In genomic region chr4:108166874-108167273, GRCm38 (mm10) we compare ENCODE assay signal across 24 mouse cellular contexts. TPM values are rescaled to one million over a fixed set of nuclear protein-coding genes. Genes with fewer than 3 reads are reported as not detected.
DNase-seq lines count a peak whose midpoint lies in the region; ATAC-seq and TF ChIP-seq lines count a peak whose summit lies in the region.
"Had no signal": no experiment of that assay in that cellular context is flagged by ENCODE, and none has a peak within 500 bp of the region (broad histone marks: within the 10 kb centered on the region; RNA-seq: fewer than 3 reads in every experiment).

No protein-coding gene starts in this region.

- H3K27me3 ChIP-seq in forebrain, postnatal 0 days (ENCODE audit: insufficient read depth, low read length): no peaks in the 10 kb centered on the region
- peaks cover 7% of the 10 kb centered on the region; the same call in 1 of the 2 replicates for H3K27me3 ChIP-seq in forebrain, embryonic 13.5 days
- H3K27me3 ChIP-seq: forebrain, embryonic 15.5 days; Patski had no signal

- no peaks in the 10 kb centered on the region for H3K36me3 ChIP-seq in forebrain, postnatal 0 days (ENCODE audit: insufficient read depth)
- no peaks in the 10 kb centered on the region for H3K36me3 ChIP-seq in forebrain, embryonic 13.5 days (ENCODE audit: poor library complexity, severe bottlenecking)
- H3K36me3 ChIP-seq: forebrain, embryonic 12.5 days; forebrain, embryonic 15.5 days; G1E had no signal

- H3K4me2 ChIP-seq in forebrain, postnatal 0 days (ENCODE audit: low read depth): no peak overlapping the region
- no peak overlapping the region for H3K4me2 ChIP-seq in forebrain, embryonic 13.5 days
- H3K4me2 ChIP-seq: embryonic facial prominence, embryonic 13.5 days; embryonic facial prominence, embryonic 15.5 days; forebrain, embryonic 15.5 days had no signal

- peak; percentile 58 for ATAC-seq in forebrain, postnatal 0 days
- ATAC-seq in forebrain, embryonic 13.5 days: no peak
- ATAC-seq: activated CD4-positive, CD25-positive, alpha-beta regulatory T cell, adult 4 months; CD4-positive, CD25-positive, alpha-beta regulatory T cell, adult 4 months; forebrain, embryonic 15.5 days; Patski had no signal

- no peaks in the 10 kb centered on the region for H3K9me3 ChIP-seq in forebrain, postnatal 0 days (ENCODE audit: low read length)
- no peaks in the 10 kb centered on the region for H3K9me3 ChIP-seq in forebrain, embryonic 13.5 days (replicated peaks)
- H3K9me3 ChIP-seq: embryonic facial prominence, embryonic 13.5 days; embryonic facial prominence, embryonic 15.5 days; forebrain, embryonic 10.5 days; forebrain, embryonic 12.5 days; forebrain, embryonic 15.5 days; G1E had no signal

- no peak overlapping the region for H3K27ac ChIP-seq in forebrain, postnatal 0 days (ENCODE audit: low read depth, low read length)
- H3K27ac ChIP-seq in forebrain, embryonic 13.5 days: no peak overlapping the region
- H3K27ac ChIP-seq: embryonic facial prominence, embryonic 13.5 days; embryonic facial prominence, embryonic 15.5 days; forebrain, embryonic 10.5 days; forebrain, embryonic 12.5 days; forebrain, embryonic 15.5 days had no signal

- H3K9ac ChIP-seq in forebrain, postnatal 0 days: no peak overlapping the region
- H3K9ac ChIP-seq in forebrain, embryonic 13.5 days: no peak overlapping the region
- H3K9ac ChIP-seq: embryonic facial prominence, embryonic 13.5 days; embryonic facial prominence, embryonic 15.5 days; forebrain, embryonic 12.5 days; forebrain, embryonic 15.5 days had no signal

- 71% methylated on average over 4 of the region's 4 CpGs for WGBS in forebrain, postnatal 0 days
- 88% methylated on average over 4 of the region's 4 CpGs for WGBS in forebrain, embryonic 13.5 days

- H3K4me3 ChIP-seq in forebrain, postnatal 0 days (ENCODE audit: low read depth, low read length): no peak overlapping the region
- H3K4me3 ChIP-seq in forebrain, embryonic 13.5 days: no peak overlapping the region
- H3K4me3 ChIP-seq: embryonic facial prominence, embryonic 13.5 days; embryonic facial prominence, embryonic 15.5 days; erythroblast, embryonic 14.5 days; forebrain, embryonic 12.5 days; forebrain, embryonic 15.5 days had no signal

- 0 out of 2 replicates have a peak, but pooled peaks cover 7% of the 10 kb centered on the region for H3K4me1 ChIP-seq in forebrain, postnatal 0 days (ENCODE audit: insufficient read depth)
- peaks cover 9% of the 10 kb centered on the region; the same call in 1 of the 2 replicates for H3K4me1 ChIP-seq in forebrain, embryonic 13.5 days

- peak; percentile 43 for DNase-seq in forebrain, postnatal 0 days
- DNase-seq in heart, adult 11 months: peak; percentile 74
- no peak for DNase-seq in heart, postnatal 10 days
- peak; percentile 5 for DNase-seq in right cerebral cortex, adult 18-20 months
- no peak for DNase-seq in right cerebral cortex, postnatal 25 days
- no peak for DNase-seq in urinary bladder, postnatal 4 days (ENCODE audit: low spot score in 2 of 2)
- DNase-seq: adrenal gland, adult 8-10 months; adrenal gland, postnatal 14 days; B cell, adult 2 months; cerebellum, adult 9-11 months had no signal

- TF ChIP-seq CTCF in forebrain, postnatal 0 days (IDR thresholded peaks at IDR 0.05; ENCODE audit: low read depth): no peak

- intact Hi-C loops in heart, postnatal 10 days (cut with DNase I): loop anchor here (5.0 kb wide), 1 partner anchor 160 kb away; the partner anchor contains the start of gene Coa7

RNA-seq across cellular contexts. Expression of gene Echdc2, which starts 1.6 kb away (rescaled TPM):
- total RNA-seq in forebrain, postnatal 0 days (2014; rRNA removed): 19.0 and 29.0 TPM in 2 replicates
- 11.4 and 11.8 TPM in 2 replicates for polyA plus RNA-seq in forebrain, postnatal 0 days (2015; fragmentation: Nextera tagmentation; extraction: Ambion mirVana)
- 11.8 and 12.8 TPM in 2 replicates for polyA plus RNA-seq in forebrain, embryonic 13.5 days (2015; fragmentation: Nextera tagmentation; extraction: Ambion mirVana)
- 10 to 100 TPM; 32.5 to 34.2 TPM for total RNA-seq in heart, postnatal 10 days (2021)
- total RNA-seq: common myeloid progenitor, adult 5-6 weeks had no signal
- polyA plus RNA-seq: G1E had no signal

RNA-seq across cellular contexts. Expression of gene Scp2, which starts 22.1 kb away (rescaled TPM):
- total RNA-seq in forebrain, postnatal 0 days (2014; rRNA removed): 122 and 143 TPM in 2 replicates
- 212 and 220 TPM in 2 replicates for polyA plus RNA-seq in forebrain, postnatal 0 days (2015; fragmentation: Nextera tagmentation; extraction: Ambion mirVana)
- polyA plus RNA-seq in forebrain, embryonic 13.5 days (2015; fragmentation: Nextera tagmentation; extraction: Ambion mirVana): 223 and 237 TPM in 2 replicates
- total RNA-seq in heart, postnatal 10 days (2021): 100 to 1,000 TPM; 189 to 194 TPM

RNA-seq across cellular contexts. Expression of gene Zyg11a, which starts 51.0 kb away (rescaled TPM):
- total RNA-seq in forebrain, postnatal 0 days (2014; rRNA removed): not detected in 2 replicates
- not detected in 2 replicates for polyA plus RNA-seq in forebrain, postnatal 0 days (2015; fragmentation: Nextera tagmentation; extraction: Ambion mirVana)
- polyA plus RNA-seq in forebrain, embryonic 13.5 days (2015; fragmentation: Nextera tagmentation; extraction: Ambion mirVana): not detected in 2 replicates
- total RNA-seq in heart, postnatal 10 days (2021): not detected
- total RNA-seq: CH12.LX; common myeloid progenitor, adult 5-6 weeks; G1E had no signal
- polyA plus RNA-seq: activated CD4-positive, CD25-positive, alpha-beta regulatory T cell, adult 4 months; CD4-positive, CD25-positive, alpha-beta regulatory T cell, adult 4 months; embryonic facial prominence, embryonic 11.5 days; erythroblast, embryonic 14.5 days; forebrain, embryonic 10.5 days; forebrain, embryonic 12.5 days; forebrain, embryonic 15.5 days; G1E had no signal

Comparison
In these comparisons a context has a peak if more than half of its experiments do, and no peak if none do; other contexts are left out.
1. DNase-seq: peak in forebrain, postnatal 0 days (single experiment), heart, adult 11 months (single experiment) and right cerebral cortex, adult 18-20 months (single experiment); none in heart, postnatal 10 days (0 of 2), right cerebral cortex, postnatal 25 days (single experiment) and urinary bladder, postnatal 4 days (0 of 2).